Mouse (Mus musculus): ENCODE measurements around the gene Kansl1. TPM values are rescaled to one million over a fixed set of nuclear protein-coding genes. Genes with fewer than 3 reads are reported as not detected.

Gene Kansl1
- 135 TPM for total RNA-seq (2023)

DNA sequence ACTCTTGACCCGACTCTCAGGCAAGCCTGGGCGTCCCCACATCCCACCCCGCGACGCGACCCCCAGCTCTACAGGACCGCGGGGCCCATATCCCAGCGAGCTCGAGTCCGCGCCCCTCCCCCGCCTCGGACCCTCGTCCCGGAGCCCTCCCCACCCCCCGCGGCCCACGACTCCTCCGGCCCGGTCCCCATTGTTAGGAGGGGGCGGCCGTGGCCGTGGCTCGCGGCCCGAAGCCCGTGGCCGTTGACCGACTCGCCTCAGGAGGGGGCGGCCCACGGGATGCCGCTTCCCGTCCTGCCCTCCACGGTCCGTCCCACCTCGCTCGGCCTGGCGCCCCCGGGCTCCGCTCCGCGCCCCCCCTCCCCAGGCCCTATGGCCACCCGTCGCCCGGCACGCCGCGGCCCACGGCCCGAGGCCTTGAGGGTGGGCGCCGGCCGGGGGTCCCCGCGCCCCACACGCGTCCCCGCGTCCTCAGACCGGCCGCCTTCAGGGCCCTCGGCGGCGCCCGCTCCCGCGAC lies at the start of gene Kansl1:
TSS of gene Kansl1 (minus strand) at position 111 of the 518 bp plus-strand sequence.

Other genes with a start within 250 kb of the Kansl1 start
- not detected for gene Mapt, start 237.5 kb downstream of the Kansl1 start, total RNA-seq (2023)
- gene Cdc27, start 81.8 kb upstream of the Kansl1 start, total RNA-seq (2023), result 42.5 TPM
- gene Myl4, start 81.8 kb upstream of the Kansl1 start, total RNA-seq (2023), result 6.7 TPM
- 148 TPM for gene Itgb3, start 139.1 kb upstream of the Kansl1 start, total RNA-seq (2023)
- 0.15 TPM for gene Gm11639, start 216.8 kb upstream of the Kansl1 start, total RNA-seq (2023)

Measured in CD4-positive naive resting alpha-beta T cell, adult 57 days (primary cell).